Mouse (Mus musculus): ENCODE results near the gene Slc17a8.

DNA sequence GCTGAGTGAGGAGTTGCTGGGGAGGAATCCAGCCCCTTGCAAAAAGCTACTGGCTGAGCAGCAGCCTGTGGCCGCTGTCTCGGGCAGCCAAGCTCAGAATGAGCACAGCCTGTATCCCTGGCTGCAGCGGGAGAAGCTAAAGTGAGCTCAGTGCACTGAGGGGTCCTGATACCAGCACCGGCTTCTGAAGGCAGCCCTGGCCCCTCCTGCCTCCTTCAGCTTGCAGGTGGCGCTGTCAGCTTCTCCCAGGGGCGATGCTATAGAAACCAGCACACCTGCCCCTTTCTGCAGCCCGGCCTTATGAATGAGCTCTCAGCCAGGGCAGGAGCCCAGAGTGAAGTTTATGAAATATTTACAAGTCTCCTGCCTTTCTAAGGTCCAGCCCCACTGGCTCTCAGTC is at the start of gene Slc17a8:
- TF ChIP-seq CTCF (IDR thresholded peaks at IDR 0.05; ENCODE audit: insufficient read depth, low read length) (no peak), POLR2A (IDR thresholded peaks at IDR 0.05; ENCODE audit: borderline replicate concordance, extremely low read depth, low read depth, low read length) (no peak)

Measured in lung, adult 2 months (tissue).